Mouse (Mus musculus) heart, embryonic 14.5 days (tissue): ENCODE results near the gene Cep55. TPM values are rescaled to one million over a fixed set of nuclear protein-coding genes. Genes with fewer than 3 reads are reported as not detected.

Experiments
- ATAC-seq: fragments of 200-750 bp; cut with Nextera tagmentation; 2 replicates; pipeline ENCODE4 v1.8.0; 2017; ENCODE audit warnings: low read depth, moderate TSS enrichment; ENCODE audit not compliant: insufficient number of reproducible peaks, insufficient read depth, low FRiP score
- H3K27ac ChIP-seq, 2 experiments: fragments of 200-500 bp in 1 of 2; fragments of 300-500 bp in 1 of 2; sonication (generic) in 1 of 2; replicated peaks in 1 of 2; 2 replicates each; pipeline ENCODE4 v1.5.1; 2012 to 2014; ENCODE audit warnings: low read depth in 2 of 2, low read length in 2 of 2, control low read depth in 1 of 2, mild to moderate bottlenecking in 1 of 2, mixed read lengths in 1 of 2; ENCODE audit not compliant: control insufficient read depth in 1 of 2, insufficient read depth in 1 of 2
- H3K27me3 ChIP-seq: fragments of 300-500 bp; sonication (generic); 2 replicates; pipeline ENCODE4 v1.6.1; 2014; ENCODE audit warnings: mild to moderate bottlenecking, low read length, control low read depth; ENCODE audit not compliant: control insufficient read depth, insufficient read depth
- H3K36me3 ChIP-seq: fragments of 300-500 bp; sonication (generic); 2 replicates; pipeline ENCODE4 v1.6.1; 2014; ENCODE audit warnings: mild to moderate bottlenecking, control low read depth, low read length, mixed read lengths; ENCODE audit not compliant: control insufficient read depth, insufficient read depth
- H3K4me1 ChIP-seq, 2 experiments: fragments of 200-500 bp in 1 of 2; fragments of 300-500 bp in 1 of 2; sonication (generic) in 1 of 2; 2 replicates each; pipeline ENCODE4 v1.6.1; 2012 to 2014; ENCODE audit warnings: low read length in 2 of 2, control low read depth in 1 of 2, mixed read lengths in 1 of 2; ENCODE audit not compliant: control insufficient read depth in 2 of 2, insufficient read depth in 2 of 2
- H3K4me2 ChIP-seq: fragments of 300-500 bp; sonication (generic); 2 replicates; pipeline ENCODE4 v1.6.1; 2014; ENCODE audit warnings: mild to moderate bottlenecking, low read length
- H3K4me3 ChIP-seq, 2 experiments: fragments of 200-500 bp in 1 of 2; fragments of 300-500 bp in 1 of 2; sonication (generic) in 1 of 2; 2 replicates each; pipeline ENCODE4 v1.5.1; 2012 to 2014; ENCODE audit warnings: low read length in 2 of 2, mild to moderate bottlenecking in 2 of 2, control low read depth in 1 of 2, low read depth in 1 of 2, moderate library complexity in 1 of 2; ENCODE audit not compliant: control insufficient read depth in 1 of 2, insufficient read depth in 1 of 2
- H3K9ac ChIP-seq: fragments of 300-500 bp; sonication (generic); 2 replicates; pipeline ENCODE4 v1.6.1; 2014; ENCODE audit warnings: mild to moderate bottlenecking, low read length
- H3K9me3 ChIP-seq: fragments of 300-500 bp; sonication (generic); 2 replicates; pipeline ENCODE4 v1.6.1; 2016; ENCODE audit warnings: low read length, control low read depth; ENCODE audit not compliant: control insufficient read depth
- WGBS: fragments of 180-500 bp; shearing (Covaris S2); extraction: QIAGEN DNeasy Blood & Tissue Kit; methylation state at CpG from one replicate; pipeline ENCODE4 v1.1.7; 2014; 5-methylcytosine and 5-hydroxymethylcytosine counted together
- polyA plus RNA-seq: library from polyadenylated mRNA; unstranded; fragments of >200 nt; fragmentation: Nextera tagmentation; extraction: Ambion mirVana; gene quantifications from 2 replicates; pipeline ENCODE4 v1.2.1, GENCODE M21; 2014

The Cep55 gene
- polyA plus RNA-seq, 1 experiment from 2014 or later = 28.4 TPM

DNA sequence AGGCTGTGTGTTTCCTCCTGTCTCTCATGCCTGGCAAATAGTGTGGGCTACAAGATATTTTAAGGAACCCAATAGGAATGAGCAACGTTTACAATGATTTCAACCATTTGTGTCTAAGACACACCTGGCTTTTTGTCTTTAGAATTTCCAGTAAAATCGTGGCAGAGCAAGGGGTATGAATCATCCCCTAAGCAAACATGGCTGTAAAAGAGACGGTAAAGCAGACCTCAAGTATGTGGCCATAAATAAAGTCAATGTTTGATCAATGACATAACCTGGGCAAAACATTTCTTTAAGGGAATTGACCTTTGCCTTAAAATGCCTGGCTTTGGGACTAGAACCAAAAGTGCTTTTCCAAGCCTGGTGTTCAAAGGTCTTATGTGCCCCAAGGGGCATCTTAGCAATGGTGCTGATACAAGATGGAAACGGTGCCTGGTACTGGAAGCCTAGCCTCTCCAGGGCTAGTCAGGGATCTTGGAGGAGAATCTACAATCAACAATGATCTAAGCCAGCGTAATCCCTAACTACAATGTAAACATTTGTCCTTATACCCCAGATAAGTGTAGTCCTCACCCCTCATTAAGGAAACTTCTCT lies 28.2 kb downstream of the Cep55 start:
- no peak overlapping the region for H3K4me3 ChIP-seq
- ATAC-seq = no peak
- H3K4me2 ChIP-seq = no peak overlapping the region
- 56% methylated on average over 5 of the region's 5 CpGs for WGBS
- H3K9me3 ChIP-seq = no peaks in the 10 kb centered on the region
- H3K27me3 ChIP-seq = no peaks in the 10 kb centered on the region; the same call in 1 of the 2 replicates
- H3K36me3 ChIP-seq = no peaks in the 10 kb centered on the region
- no peaks in the 10 kb centered on the region for H3K4me1 ChIP-seq
- no peak overlapping the region for H3K27ac ChIP-seq
- no peak overlapping the region for H3K9ac ChIP-seq

DNA sequence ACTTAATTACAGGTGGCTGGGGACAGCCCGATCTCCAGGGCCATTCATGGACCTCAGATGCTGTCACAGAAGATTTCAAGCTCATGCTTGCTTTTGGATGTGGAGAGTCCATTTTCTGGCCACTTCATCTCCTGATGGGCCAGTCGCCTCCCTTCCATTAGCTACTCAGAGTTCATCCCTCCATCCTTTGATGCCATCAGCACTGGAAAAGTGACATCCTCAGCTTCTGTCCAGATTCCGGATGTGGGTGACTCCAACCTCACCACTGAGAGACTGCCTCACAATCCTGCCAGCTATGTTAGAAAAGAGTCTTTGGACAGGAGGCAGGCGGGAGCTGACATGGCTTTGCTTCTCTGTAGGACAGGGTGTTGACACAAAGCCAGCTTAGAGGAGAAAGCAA lies 31.0 kb downstream of the Cep55 start:
- no peak for ATAC-seq
- Histone ChIP-seq H3K36me3 (no peaks in the 10 kb centered on the region), H3K27ac (no peak overlapping the region), H3K4me1 (no peaks in the 10 kb centered on the region), H3K4me3 (no peak overlapping the region), H3K9ac (no peak overlapping the region), H3K9me3 (no peaks in the 10 kb centered on the region), H3K27me3 (no peaks in the 10 kb centered on the region; the same call in 1 of the 2 replicates), H3K4me2 (no peak overlapping the region)
- WGBS = 68% methylated on average over 4 of the region's 4 CpGs

DNA sequence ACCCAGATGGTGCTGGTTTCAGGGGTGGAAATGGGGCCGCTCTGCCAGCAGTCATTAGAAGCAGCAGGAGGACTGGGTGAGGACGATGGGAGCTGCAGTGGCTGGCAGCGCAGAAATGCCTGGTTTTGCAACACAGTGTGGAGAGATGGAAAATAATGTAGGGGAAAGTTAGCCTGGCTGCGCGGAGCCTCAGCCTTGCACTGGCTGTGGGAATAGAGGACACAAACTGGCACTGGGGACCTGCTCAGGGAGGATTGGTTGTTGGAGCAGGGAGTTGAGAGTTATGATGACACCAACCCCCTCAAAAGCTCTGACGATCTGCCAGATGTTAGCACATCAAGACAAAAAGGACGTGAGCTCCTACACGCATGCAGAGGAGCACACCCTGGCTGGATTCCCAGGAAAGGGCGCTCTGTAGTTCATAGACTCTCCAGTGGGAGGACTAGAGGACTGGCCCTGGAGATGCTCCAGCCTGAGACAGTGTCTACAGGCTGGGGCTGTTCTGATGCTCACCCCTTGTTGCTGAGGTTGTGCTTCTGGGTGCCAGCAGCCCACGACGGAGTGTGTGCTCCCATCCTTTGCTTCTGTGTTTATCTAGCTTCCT lies 32.2 kb downstream of the Cep55 start:
- Histone ChIP-seq H3K9ac (no peak overlapping the region), H3K36me3 (no peaks in the 10 kb centered on the region), H3K27ac (no peak overlapping the region), H3K27me3 (no peaks in the 10 kb centered on the region; the same call in 1 of the 2 replicates), H3K4me2 (no peak overlapping the region), H3K4me1 (no peaks in the 10 kb centered on the region), H3K4me3 (no peak overlapping the region), H3K9me3 (no peaks in the 10 kb centered on the region)
- 45% methylated on average over 11 of the region's 11 CpGs for WGBS
- ATAC-seq = peak; percentile 59

DNA sequence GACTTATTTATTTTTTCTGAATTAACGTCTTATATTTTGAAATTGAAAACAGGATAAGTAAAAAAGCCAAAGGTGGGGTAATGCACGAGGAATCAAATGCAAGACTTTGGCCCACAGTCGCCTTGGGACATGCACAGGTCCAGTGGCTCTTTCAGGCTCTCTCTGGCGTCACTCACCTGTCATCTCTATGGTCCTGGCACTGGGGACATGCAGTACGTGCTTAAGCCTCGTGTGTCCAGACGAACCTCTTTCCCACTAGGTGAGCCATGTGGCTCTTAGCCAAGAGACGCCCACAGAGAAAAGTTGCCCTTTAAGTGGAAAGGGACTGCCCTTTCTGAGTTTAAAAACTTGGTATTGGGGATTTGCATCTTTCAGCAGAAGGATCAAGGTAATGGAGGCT lies 34.5 kb downstream of the Cep55 start:
- Histone ChIP-seq H3K4me2 (no peak overlapping the region), H3K36me3 (no peaks in the 10 kb centered on the region)
- WGBS = 61% methylated on average over 8 of the region's 8 CpGs

DNA sequence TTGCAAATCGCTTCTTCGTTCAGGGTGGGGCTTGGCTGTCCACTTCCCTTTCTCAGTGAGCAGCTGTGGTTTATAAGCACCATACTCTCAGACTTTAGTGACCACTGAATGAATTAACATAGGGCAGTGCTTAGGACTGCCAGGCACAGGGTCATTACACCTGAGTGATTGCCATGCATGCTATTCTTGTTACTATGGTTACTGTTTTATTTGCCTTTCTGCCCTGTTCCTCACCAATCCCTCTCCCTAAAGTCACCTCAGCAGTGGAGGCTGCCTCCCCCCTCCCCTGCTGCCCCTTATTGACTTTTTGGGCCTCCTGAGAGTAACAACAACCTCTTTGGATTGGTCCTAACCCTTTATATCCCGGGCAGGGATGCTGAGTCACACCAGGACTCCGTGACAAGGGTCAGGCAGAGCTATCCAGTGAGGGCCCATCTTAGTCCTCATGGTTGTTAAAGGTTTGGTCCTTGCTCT lies 36.7 kb downstream of the Cep55 start:
- Histone ChIP-seq H3K27me3 (peaks cover 27% of the 10 kb centered on the region), H3K27ac (no peak overlapping the region), H3K4me1 (no peaks in the 10 kb centered on the region), H3K9me3 (no peaks in the 10 kb centered on the region), H3K9ac (no peak overlapping the region), H3K4me3 (no peak overlapping the region), H3K4me2 (no peak overlapping the region), H3K36me3 (no peaks in the 10 kb centered on the region)
- 76% methylated on average over 4 of the region's 4 CpGs for WGBS
- ATAC-seq = no peak

More for the DNA sequence above, 34.5 kb downstream of the Cep55 start:
- H3K27ac ChIP-seq = no peak overlapping the region
- H3K4me3 ChIP-seq = no peak overlapping the region
- H3K4me1 ChIP-seq = no peaks in the 10 kb centered on the region
- peaks cover 9% of the 10 kb centered on the region; the same call in 1 of the 2 replicates for H3K27me3 ChIP-seq
- no peak for ATAC-seq
- no peak overlapping the region for H3K9ac ChIP-seq
- H3K9me3 ChIP-seq = no peaks in the 10 kb centered on the region

DNA sequence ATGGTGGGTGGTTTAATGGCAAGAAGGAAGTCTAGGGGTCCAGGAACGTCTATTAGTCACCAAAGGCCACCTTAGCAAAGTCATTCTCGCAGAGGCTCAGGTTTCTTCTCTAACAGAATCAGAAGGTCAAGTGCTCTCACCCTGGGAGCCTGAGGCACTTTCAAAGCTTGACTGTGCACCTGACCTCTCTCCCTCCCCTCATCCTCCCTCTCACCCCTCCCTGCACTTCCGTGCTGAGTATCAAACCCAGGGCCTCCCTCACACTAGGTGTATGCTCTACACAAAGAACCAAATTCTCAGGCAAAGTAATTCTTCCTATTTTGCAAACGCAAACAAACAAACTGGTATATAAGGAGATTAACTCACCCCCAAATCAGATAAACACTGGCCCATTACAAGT lies 41.4 kb downstream of the Cep55 start:
- Histone ChIP-seq H3K4me3 (no peak overlapping the region), H3K9me3 (no peaks in the 10 kb centered on the region), H3K27ac (no peak overlapping the region), H3K4me1 (no peaks in the 10 kb centered on the region; a peak in 1 of 4 replicates), H3K36me3 (no peaks in the 10 kb centered on the region), H3K27me3 (peaks cover 60% of the 10 kb centered on the region), H3K4me2 (no peak overlapping the region), H3K9ac (no peak overlapping the region)
- ATAC-seq = no peak
- 10% methylated on average over 4 of the region's 4 CpGs for WGBS

DNA sequence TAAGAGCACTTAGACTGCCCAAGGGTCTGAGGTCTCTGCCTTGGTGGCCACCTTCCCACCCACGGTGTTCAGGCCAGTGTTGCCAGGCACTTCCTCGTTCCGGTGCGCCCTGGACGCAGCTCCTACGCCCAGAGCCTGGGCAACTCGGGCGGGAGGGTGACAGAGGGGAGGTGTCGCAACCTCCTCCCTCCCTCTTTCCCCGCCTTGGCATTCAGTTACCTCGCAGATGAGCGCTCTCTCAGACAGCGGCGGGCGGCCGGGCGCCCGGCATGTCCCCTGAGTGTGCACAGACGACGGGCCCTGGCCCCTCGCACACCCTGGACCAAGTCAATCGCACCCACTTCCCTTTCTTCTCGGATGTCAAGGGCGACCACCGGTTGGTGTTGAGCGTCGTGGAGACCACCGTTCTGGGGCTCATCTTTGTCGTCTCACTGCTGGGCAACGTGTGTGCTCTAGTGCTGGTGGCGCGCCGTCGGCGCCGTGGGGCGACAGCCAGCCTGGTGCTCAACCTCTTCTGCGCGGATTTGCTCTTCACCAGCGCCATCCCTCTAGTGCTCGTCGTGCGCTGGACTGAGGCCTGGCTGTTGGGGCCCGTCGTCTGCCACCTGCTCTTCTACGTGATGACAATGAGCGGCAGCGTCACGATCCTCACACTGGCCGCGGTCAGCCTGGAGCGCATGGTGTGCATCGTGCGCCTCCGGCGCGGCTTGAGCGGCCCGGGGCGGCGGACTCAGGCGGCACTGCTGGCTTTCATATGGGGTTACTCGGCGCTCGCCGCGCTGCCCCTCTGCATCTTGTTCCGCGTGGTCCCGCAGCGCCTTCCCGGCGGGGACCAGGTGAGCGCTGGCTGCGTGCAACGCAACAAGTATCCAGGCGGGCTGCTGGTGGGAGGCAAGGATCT lies 42.3 kb downstream of the Cep55 start, which contains the start of gene Ffar4:
TSS of gene Ffar4 (plus strand) at position 214 of the 901 bp plus-strand sequence.
- peaks cover 60% of the 10 kb centered on the region for H3K27me3 ChIP-seq
- H3K4me3 ChIP-seq = peak within 1 kb of the TSS; percentile 27 to 30
- H3K9me3 ChIP-seq = no peaks in the 10 kb centered on the region
- WGBS = under 1% methylated on average over 73 of the region's 77 CpGs
- no peaks in the 10 kb centered on the region; a peak in 1 of 4 replicates for H3K4me1 ChIP-seq
- peak within 1 kb of the TSS; percentile 58 for H3K4me2 ChIP-seq
- no peaks in the 10 kb centered on the region for H3K36me3 ChIP-seq
- H3K27ac ChIP-seq = no peak within 1 kb of the TSS
- no peak for ATAC-seq
- H3K9ac ChIP-seq = no peak within 1 kb of the TSS
